Mouse (Mus musculus) embryonic facial prominence, embryonic 15.5 days (tissue): ENCODE results near the gene Pih1d1. TPM values are rescaled to one million over a fixed set of nuclear protein-coding genes. Genes with fewer than 3 reads are reported as not detected.
A peak's percentile ranks its signal among the peaks of the same experiment; 100 is the strongest.

ENCODE experiments used
- ATAC-seq: fragments of 200-750 bp; cut with Nextera tagmentation; 2 replicates; pipeline ENCODE4 v1.8.0; 2017; ENCODE audit warnings: low read depth, moderate TSS enrichment; ENCODE audit not compliant: insufficient number of reproducible peaks, low FRiP score, low TSS enrichment
- H3K27ac ChIP-seq: fragments of 300-500 bp; sonication (generic); replicated peaks from 2 replicates; pipeline ENCODE4 v1.5.1; 2015; ENCODE audit warnings: mild to moderate bottlenecking, inconsistent platforms
- H3K27me3 ChIP-seq: fragments of 300-500 bp; sonication (generic); 2 replicates; pipeline ENCODE4 v1.6.1; 2015; ENCODE audit warnings: inconsistent platforms
- H3K36me3 ChIP-seq: fragments of 300-500 bp; sonication (generic); 2 replicates; pipeline ENCODE4 v1.6.1; 2015; ENCODE audit warnings: mild to moderate bottlenecking, inconsistent platforms
- H3K4me1 ChIP-seq: fragments of 300-500 bp; sonication (generic); 2 replicates; pipeline ENCODE4 v1.6.1; 2015; ENCODE audit warnings: inconsistent platforms
- H3K4me2 ChIP-seq: fragments of 300-500 bp; sonication (generic); replicated peaks from 2 replicates; pipeline ENCODE4 v1.6.1; 2015; ENCODE audit warnings: mild to moderate bottlenecking, inconsistent platforms
- H3K4me3 ChIP-seq: fragments of 300-500 bp; sonication (generic); replicated peaks from 2 replicates; pipeline ENCODE4 v1.5.1; 2015; ENCODE audit warnings: mild to moderate bottlenecking, inconsistent platforms
- H3K9ac ChIP-seq: fragments of 300-500 bp; sonication (generic); 2 replicates; pipeline ENCODE4 v1.6.1; 2015; ENCODE audit warnings: inconsistent platforms
- H3K9me3 ChIP-seq: fragments of 300-500 bp; sonication (generic); replicated peaks from 2 replicates; pipeline ENCODE4 v1.6.1; 2016; ENCODE audit warnings: inconsistent platforms
- WGBS: fragments of 180-500 bp; shearing (Covaris S2); methylation state at CpG from one replicate; pipeline ENCODE4 v1.1.7; 2015; 5-methylcytosine and 5-hydroxymethylcytosine counted together
- polyA plus RNA-seq: library from polyadenylated mRNA; unstranded; fragments of >200 nt; fragmentation: Nextera tagmentation; extraction: Ambion mirVana; gene quantifications from 2 replicates; pipeline ENCODE4 v1.2.1, GENCODE M21; 2015

The Pih1d1 gene
- polyA plus RNA-seq, 1 experiment from 2014 or later: 87.5 TPM

DNA sequence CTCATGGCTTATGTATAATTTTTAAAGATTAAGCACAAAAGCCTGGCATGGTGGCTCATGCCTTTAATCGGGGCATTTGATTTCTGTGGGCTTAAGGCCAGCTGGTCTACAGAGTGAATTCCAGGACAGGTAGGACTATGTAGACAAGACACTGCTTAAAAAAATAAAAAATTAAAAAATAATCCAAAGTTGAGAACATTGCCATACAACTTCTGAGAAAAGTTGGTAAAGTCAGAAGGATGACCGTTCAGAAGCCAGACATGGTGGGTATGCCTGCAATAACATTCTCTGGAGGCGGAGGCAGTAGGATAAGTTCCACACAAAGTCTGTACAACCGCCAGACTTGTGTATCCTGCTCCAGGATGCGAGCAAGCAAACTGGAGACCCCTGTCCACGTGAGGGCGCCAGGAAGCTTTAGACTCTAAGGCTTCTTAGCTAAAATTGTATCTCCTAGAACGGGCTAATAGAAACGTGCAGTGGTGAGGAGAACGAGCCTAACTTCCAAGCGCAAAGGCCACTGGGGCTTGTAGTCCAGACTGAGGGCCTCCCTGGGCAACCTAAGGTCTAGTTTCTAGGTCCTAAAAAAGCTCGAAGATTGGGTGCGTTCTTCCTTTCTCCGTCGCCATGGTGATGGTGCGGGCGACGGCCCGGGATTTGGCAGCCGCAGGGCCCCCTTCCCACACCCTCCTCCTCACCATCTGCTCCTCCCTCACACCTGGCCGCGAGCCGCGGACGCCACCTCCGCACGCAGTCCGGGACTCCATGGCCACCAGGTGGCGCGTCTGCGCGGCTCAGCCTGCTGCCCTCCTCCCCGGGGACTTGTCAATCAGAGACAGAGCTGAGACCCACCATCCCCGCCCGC, 7.7 kb downstream of the Pih1d1 start:
- ATAC-seq: peak; percentile 89
- Histone ChIP-seq H3K27me3 (peaks cover 45% of the 10 kb centered on the region), H3K4me1 (peaks cover 21% of the 10 kb centered on the region), H3K27ac (peak overlapping the region; percentile 55), H3K36me3 (peaks cover 27% of the 10 kb centered on the region), H3K9me3 (no peaks in the 10 kb centered on the region), H3K4me2 (peak overlapping the region; percentile 81), H3K4me3 (peak overlapping the region; percentile 47), H3K9ac (no peak overlapping the region)
- WGBS: 3% methylated on average over 35 of the region's 35 CpGs

- peak overlapping the region; percentile 47 for H3K4me3 ChIP-seq
- no peaks in the 10 kb centered on the region for H3K9me3 ChIP-seq
- H3K27me3 ChIP-seq: peaks cover 52% of the 10 kb centered on the region
- WGBS: 21% methylated on average over 6 of the region's 6 CpGs
- peak overlapping the region; percentile 81 for H3K4me2 ChIP-seq
- no peak overlapping the region for H3K9ac ChIP-seq
- no peak overlapping the region for H3K27ac ChIP-seq
- ATAC-seq: no peak
- peaks cover 21% of the 10 kb centered on the region for H3K4me1 ChIP-seq
- peaks cover 27% of the 10 kb centered on the region for H3K36me3 ChIP-seq
These were observed 8.4 kb downstream of the Pih1d1 start for GRCm38 (mm10) chr7:45162551-45162950.

GRCm38 (mm10) chr7:45162996-45163615, 9.0 kb downstream of the Pih1d1 start:
- Histone ChIP-seq H3K4me1 (peaks cover 21% of the 10 kb centered on the region), H3K27ac (no peak overlapping the region), H3K4me3 (peak overlapping the region; percentile 47; the same call in 1 of the 2 replicates), H3K9me3 (no peaks in the 10 kb centered on the region), H3K4me2 (0 out of 2 replicates have a peak overlapping the region, but pooled peaks have one; percentile 81), H3K27me3 (peaks cover 58% of the 10 kb centered on the region), H3K36me3 (peaks cover 26% of the 10 kb centered on the region), H3K9ac (no peak overlapping the region)
- ATAC-seq: no peak
- WGBS: 73% methylated on average over 9 of the region's 9 CpGs

DNA sequence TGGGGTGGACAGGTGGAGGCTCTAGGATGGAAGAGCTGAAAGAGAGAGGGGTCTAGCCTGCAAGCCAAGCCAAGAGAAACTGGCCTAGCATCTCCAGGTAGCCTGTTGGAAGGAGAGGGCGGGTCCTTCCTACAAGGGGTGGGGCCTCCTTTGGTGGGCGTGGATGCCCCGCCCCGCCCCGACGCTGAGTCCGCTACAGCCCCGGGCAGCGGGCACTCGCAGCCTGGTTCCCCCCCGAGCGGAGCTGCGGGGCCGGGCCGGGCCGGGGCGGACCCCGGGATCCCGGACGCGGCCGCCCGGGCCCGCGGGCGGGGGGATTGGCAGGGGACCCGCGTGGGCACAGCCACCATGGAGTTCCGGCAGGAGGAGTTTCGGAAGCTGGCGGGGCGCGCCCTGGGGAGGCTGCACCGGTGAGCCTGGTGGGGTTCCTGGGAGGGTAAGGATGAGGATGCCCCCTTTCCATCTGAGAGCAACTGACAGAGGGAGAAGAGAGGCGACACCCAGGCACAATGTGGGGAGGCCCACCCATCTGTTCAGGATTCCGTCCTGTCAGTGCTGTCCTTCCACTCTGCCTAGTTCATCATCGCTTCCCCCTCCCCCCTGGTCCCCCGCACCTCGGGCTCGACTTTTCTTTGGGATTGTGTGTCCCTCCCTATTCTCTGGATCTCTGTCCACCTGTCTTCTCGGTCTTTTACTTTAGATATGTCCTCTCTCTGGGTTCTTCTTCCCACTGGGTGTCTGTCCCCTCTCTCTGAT, 9.8 kb downstream of the Pih1d1 start, which contains the start of gene Slc17a7:
TSS of gene Slc17a7 (plus strand) at position 215 of the 756 bp plus-strand sequence.
- no peak within 1 kb of the TSS for H3K27ac ChIP-seq
- ATAC-seq: no peak

DNA sequence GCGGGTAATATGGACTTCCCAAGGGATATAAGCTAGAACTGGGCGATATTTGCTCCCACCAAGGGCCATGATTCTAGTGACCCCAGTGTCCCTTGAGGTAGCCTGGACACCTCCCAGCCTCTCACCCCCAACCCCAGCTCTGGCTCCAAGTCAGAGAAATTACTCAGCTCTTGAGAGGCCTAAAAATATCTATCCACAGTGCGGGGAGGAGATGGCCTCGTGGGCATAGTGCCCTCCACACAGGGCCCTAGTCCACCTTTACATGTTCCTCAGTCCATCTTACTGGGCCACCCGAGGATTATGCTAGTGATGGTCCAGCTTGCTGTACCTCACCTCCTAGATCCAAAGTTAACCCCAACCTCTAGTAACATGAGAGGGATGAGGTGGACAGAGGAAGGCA, 10.7 kb downstream of the Pih1d1 start:
- H3K9me3 ChIP-seq: peaks cover 5% of the 10 kb centered on the region
- H3K4me2 ChIP-seq: no peak overlapping the region
- H3K4me3 ChIP-seq: no peak overlapping the region
- 62% methylated on average over 5 of the region's 5 CpGs for WGBS
- no peak overlapping the region for H3K9ac ChIP-seq
- peaks cover 10% of the 10 kb centered on the region; the same call in 1 of the 2 replicates for H3K36me3 ChIP-seq
- H3K4me1 ChIP-seq: peaks cover 28% of the 10 kb centered on the region
- H3K27me3 ChIP-seq: peaks cover 75% of the 10 kb centered on the region
- no peak for ATAC-seq
- H3K27ac ChIP-seq: no peak overlapping the region

More for the DNA sequence above, 9.8 kb downstream of the Pih1d1 start, which contains the start of gene Slc17a7:
- H3K36me3 ChIP-seq: peaks cover 18% of the 10 kb centered on the region; the same call in 1 of the 2 replicates
- peaks cover 66% of the 10 kb centered on the region for H3K27me3 ChIP-seq
- no peaks in the 10 kb centered on the region for H3K9me3 ChIP-seq
- peaks cover 28% of the 10 kb centered on the region for H3K4me1 ChIP-seq
- peak within 1 kb of the TSS; percentile 47 for H3K4me3 ChIP-seq
- H3K4me2 ChIP-seq: peak within 1 kb of the TSS; percentile 84
- 0 out of 2 replicates have a peak within 1 kb of the TSS, but pooled peaks have one; percentile 9 for H3K9ac ChIP-seq
- WGBS: 3% methylated on average over 35 of the region's 41 CpGs

DNA sequence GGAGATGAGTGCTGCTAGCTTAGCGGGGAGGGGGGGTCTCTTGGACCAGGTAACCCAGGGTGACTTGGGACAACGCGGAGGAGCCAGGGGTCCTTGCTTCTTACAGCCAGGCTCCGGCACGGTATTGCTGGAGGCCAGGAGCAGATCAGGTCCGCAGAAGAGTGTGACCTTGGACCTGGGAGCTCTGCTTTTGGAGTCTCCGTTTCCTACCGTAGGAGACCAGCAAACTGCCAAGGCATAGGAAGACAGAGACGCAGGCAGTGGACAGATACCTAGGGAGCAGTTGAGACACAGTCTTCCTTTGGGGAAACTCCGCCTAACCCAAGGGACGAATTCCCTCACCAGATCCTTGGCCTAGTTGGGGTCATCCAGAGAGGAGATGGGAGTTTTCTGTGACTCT, 11.6 kb downstream of the Pih1d1 start:
- 41% methylated on average over 11 of the region's 11 CpGs for WGBS
- Histone ChIP-seq H3K4me1 (peaks cover 28% of the 10 kb centered on the region), H3K27ac (no peak overlapping the region), H3K36me3 (0 out of 2 replicates have a peak, but pooled peaks cover 2% of the 10 kb centered on the region), H3K9me3 (peaks cover 11% of the 10 kb centered on the region), H3K4me3 (no peak overlapping the region), H3K27me3 (peaks cover 77% of the 10 kb centered on the region), H3K9ac (no peak overlapping the region), H3K4me2 (no peak overlapping the region)
- ATAC-seq: no peak

GRCm38 (mm10) chr7:45166950-45167401, 12.9 kb downstream of the Pih1d1 start:
- Histone ChIP-seq H3K27ac (no peak overlapping the region), H3K4me1 (peaks cover 23% of the 10 kb centered on the region), H3K9ac (no peak overlapping the region), H3K27me3 (peaks cover 90% of the 10 kb centered on the region), H3K9me3 (peaks cover 11% of the 10 kb centered on the region), H3K4me3 (no peak overlapping the region), H3K4me2 (no peak overlapping the region), H3K36me3 (no peaks in the 10 kb centered on the region)
- ATAC-seq: no peak
- WGBS: 27% methylated on average over 10 of the region's 10 CpGs

GRCm38 (mm10) chr7:45167761-45168445, 13.8 kb downstream of the Pih1d1 start:
- peaks cover 15% of the 10 kb centered on the region for H3K4me1 ChIP-seq
- H3K27ac ChIP-seq: no peak overlapping the region
- under 1% methylated on average over 19 of the region's 19 CpGs for WGBS
- H3K36me3 ChIP-seq: no peaks in the 10 kb centered on the region
- no peak for ATAC-seq
- peaks cover 11% of the 10 kb centered on the region for H3K9me3 ChIP-seq
- H3K9ac ChIP-seq: no peak overlapping the region
- H3K27me3 ChIP-seq: peaks cover 90% of the 10 kb centered on the region
- H3K4me3 ChIP-seq: no peak overlapping the region
- H3K4me2 ChIP-seq: no peak overlapping the region

DNA sequence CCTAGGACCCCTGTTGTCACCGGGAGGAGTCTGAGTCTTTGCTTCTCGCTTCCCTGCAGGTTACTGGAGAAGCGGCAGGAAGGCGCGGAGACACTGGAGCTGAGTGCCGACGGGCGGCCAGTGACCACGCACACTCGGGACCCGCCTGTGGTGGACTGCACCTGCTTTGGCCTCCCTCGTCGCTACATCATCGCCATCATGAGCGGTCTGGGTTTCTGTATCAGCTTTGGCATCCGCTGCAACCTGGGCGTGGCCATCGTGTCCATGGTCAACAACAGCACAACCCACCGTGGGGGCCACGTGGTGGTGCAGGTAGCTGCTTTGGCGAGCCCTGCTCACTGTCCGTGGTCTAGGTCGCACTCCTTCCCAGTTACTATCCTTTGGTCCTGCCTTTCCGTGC, 14.6 kb downstream of the Pih1d1 start:
- Histone ChIP-seq H3K9ac (no peak overlapping the region), H3K4me3 (no peak overlapping the region; the same call in 1 of the 2 replicates), H3K9me3 (peaks cover 11% of the 10 kb centered on the region), H3K27ac (no peak overlapping the region), H3K4me2 (no peak overlapping the region), H3K27me3 (peaks cover 87% of the 10 kb centered on the region), H3K4me1 (peaks cover 13% of the 10 kb centered on the region), H3K36me3 (no peaks in the 10 kb centered on the region)
- 5% methylated on average over 24 of the region's 24 CpGs for WGBS
- ATAC-seq: no peak

DNA sequence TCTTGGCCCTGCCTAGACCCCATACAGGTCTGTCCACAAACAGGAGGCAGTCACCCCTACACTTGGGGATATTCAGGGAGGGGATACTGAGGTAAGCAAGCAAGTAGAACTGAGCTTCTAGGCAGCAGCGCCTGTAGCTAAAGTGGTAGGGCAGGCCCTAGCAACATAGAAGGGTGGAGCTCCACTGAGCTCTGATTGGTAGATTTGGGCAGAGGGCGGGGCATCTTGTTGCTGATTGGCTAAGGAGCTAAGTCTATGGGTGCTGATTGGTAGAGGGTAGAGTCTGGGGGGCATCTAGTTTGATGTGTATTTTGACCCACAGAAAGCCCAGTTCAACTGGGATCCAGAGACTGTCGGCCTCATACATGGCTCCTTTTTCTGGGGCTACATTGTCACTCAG, 15.4 kb downstream of the Pih1d1 start:
- Histone ChIP-seq H3K9me3 (peaks cover 11% of the 10 kb centered on the region), H3K36me3 (no peaks in the 10 kb centered on the region), H3K4me1 (peaks cover 8% of the 10 kb centered on the region; the same call in 1 of the 2 replicates), H3K27me3 (peaks cover 86% of the 10 kb centered on the region), H3K4me3 (no peak overlapping the region), H3K27ac (no peak overlapping the region), H3K9ac (no peak overlapping the region), H3K4me2 (no peak overlapping the region)
- ATAC-seq: no peak
- WGBS: 89% methylated on average over 3 of the region's 3 CpGs
